Mouse (Mus musculus): ENCODE results near the gene Crat.

DNA sequence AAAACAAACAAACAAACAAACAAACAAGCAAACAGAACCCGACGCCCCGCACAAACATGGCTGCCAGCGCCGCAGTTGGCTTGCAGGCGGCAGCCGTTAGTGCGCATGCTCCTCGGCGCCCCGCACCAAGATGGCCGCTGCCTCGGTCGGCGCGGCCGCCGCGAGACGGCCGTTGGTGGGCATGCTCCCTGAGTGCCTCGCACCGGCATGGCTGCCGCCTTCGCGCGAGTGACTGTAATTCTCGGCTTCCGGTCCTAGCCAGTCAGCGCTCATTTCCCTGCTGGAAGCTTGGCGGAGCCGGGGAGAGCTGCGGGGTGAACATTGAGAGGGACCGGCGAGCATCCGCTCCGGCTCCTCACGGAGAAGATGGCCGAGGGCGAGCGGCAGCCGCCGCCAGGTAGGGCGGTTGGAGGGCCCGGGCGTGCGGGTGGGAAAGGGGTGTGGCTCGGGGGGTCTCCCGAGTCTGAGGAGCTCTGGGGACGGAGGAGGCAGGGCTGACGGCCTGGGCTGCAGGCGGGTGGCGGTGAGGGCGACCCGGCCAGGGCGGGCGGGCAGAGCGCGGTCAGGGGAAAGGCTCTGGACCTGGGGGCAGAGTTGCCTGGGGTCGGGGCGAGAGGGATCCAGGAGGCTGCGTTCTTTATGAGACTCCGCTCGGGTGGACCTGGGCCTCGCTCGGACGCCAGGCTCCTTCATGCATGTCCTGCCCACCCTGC is 479 bp upstream of the Crat start, which contains the start of gene Ptpa:
- no peak for TF ChIP-seq GATA1 (IDR thresholded peaks at IDR 0.05; ENCODE audit: borderline replicate concordance, low read length)
- no peak for TF ChIP-seq FLI1 (IDR thresholded peaks at IDR 0.05; ENCODE audit: low read length)
